Mouse (Mus musculus) lung, postnatal 0 days (tissue): ENCODE measurements around the gene Dnajc28. TPM values are rescaled to one million over a fixed set of nuclear protein-coding genes. Genes with fewer than 3 reads are reported as not detected.

Experiments used
- ATAC-seq: fragments of 200-750 bp; cut with Nextera tagmentation; 2 replicates; pipeline ENCODE4 v1.8.0; 2017; ENCODE audit warnings: moderate library complexity
- DNase-seq: peaks from one replicate; pipeline ENCODE4 v3.0.0-alpha.2; 2016; ENCODE audit warnings: low spot score
- H3K27ac ChIP-seq: fragments of 300-500 bp; sonication (generic); 2 replicates; pipeline ENCODE4 v1.5.1; 2014; ENCODE audit warnings: antibody characterized with exemption, mild to moderate bottlenecking, low read length, mixed read lengths
- H3K27me3 ChIP-seq: fragments of 300-500 bp; sonication (generic); replicated peaks from 2 replicates; pipeline ENCODE4 v1.6.1; 2014; ENCODE audit warnings: low read length, mixed read lengths; ENCODE audit not compliant: insufficient read depth
- H3K36me3 ChIP-seq: fragments of 300-500 bp; sonication (generic); 2 replicates; pipeline ENCODE4 v1.6.1; 2014; ENCODE audit warnings: low read length, mixed read lengths; ENCODE audit not compliant: insufficient read depth
- H3K4me1 ChIP-seq: fragments of 300-500 bp; sonication (generic); 2 replicates; pipeline ENCODE4 v1.6.1; 2014; ENCODE audit warnings: antibody characterized with exemption, low read depth, low read length, mixed read lengths; ENCODE audit not compliant: insufficient read depth
- H3K4me2 ChIP-seq: fragments of 300-500 bp; sonication (generic); replicated peaks from 2 replicates; pipeline ENCODE4 v1.6.1; 2014; ENCODE audit warnings: low read depth, mild to moderate bottlenecking, low read length, moderate library complexity, mixed read lengths
- H3K4me3 ChIP-seq: fragments of 300-500 bp; sonication (generic); 2 replicates; pipeline ENCODE4 v1.5.1; 2014; ENCODE audit warnings: low read depth, low read length
- H3K9ac ChIP-seq: fragments of 300-500 bp; sonication (generic); replicated peaks from 2 replicates; pipeline ENCODE4 v1.6.1; 2014; ENCODE audit warnings: low read depth, mild to moderate bottlenecking
- H3K9me3 ChIP-seq: fragments of 300-500 bp; sonication (generic); 2 replicates; pipeline ENCODE4 v1.6.1; 2016; ENCODE audit warnings: low read length, mixed read lengths
- CTCF ChIP-seq: IDR thresholded peaks from 2 replicates; pipeline ENCODE4 v1.5.1; 2016; ENCODE audit warnings: antibody characterized with exemption, mild to moderate bottlenecking
- EP300 ChIP-seq: IDR thresholded peaks from 2 replicates; pipeline ENCODE4 v1.6.1; 2016; ENCODE audit warnings: antibody characterized with exemption, mild to moderate bottlenecking, control low read depth
- WGBS: fragments of 180-500 bp; shearing (Covaris S2); extraction: QIAGEN DNeasy Blood & Tissue Kit; methylation state at CpG from one replicate; pipeline ENCODE4 v1.1.7; 2014; 5-methylcytosine and 5-hydroxymethylcytosine counted together
- polyA plus RNA-seq: library from polyadenylated mRNA; unstranded; fragments of >200 nt; fragmentation: Nextera tagmentation; extraction: Ambion mirVana; gene quantifications from 2 replicates; pipeline ENCODE4 v1.2.1, GENCODE M21; 2015

Gene Dnajc28
- polyA plus RNA-seq, 1 experiment from 2014 or later, result 6.2 TPM

DNA sequence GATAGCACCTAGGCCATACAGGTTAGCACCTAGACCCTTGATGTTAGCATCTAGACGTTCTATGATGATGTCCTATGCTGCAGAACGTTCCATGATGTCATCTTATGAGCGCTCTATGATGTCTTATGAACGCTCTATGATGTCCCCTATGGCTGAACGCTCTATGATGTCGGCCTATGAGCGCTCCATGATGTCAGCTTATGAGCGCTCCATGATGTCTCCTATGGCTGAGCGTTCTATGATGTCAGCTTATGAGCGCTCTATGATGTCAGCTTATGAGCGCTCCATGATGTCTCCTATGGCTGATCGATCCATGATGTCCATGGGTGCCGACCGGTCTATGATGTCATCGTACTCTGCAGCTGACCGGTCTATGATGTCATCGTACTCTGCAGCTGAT is 38.5 kb upstream of the Dnajc28 start:
- H3K9me3 ChIP-seq, result no peaks in the 10 kb centered on the region
- H3K27me3 ChIP-seq, result no peaks in the 10 kb centered on the region
- WGBS, result 98% methylated on average over 17 of the region's 17 CpGs
- no peaks in the 10 kb centered on the region for H3K4me1 ChIP-seq
- ATAC-seq (0 out of 2 replicates have a peak, but pooled peaks have one; percentile 21), DNase-seq (no peak)
- peaks cover 66% of the 10 kb centered on the region for H3K36me3 ChIP-seq
- TF ChIP-seq CTCF (no peak), EP300 (no peak)
- H3K4me2 ChIP-seq, result no peak overlapping the region
- no peak overlapping the region for H3K27ac ChIP-seq
- H3K9ac ChIP-seq, result no peak overlapping the region
- no peak overlapping the region for H3K4me3 ChIP-seq

DNA sequence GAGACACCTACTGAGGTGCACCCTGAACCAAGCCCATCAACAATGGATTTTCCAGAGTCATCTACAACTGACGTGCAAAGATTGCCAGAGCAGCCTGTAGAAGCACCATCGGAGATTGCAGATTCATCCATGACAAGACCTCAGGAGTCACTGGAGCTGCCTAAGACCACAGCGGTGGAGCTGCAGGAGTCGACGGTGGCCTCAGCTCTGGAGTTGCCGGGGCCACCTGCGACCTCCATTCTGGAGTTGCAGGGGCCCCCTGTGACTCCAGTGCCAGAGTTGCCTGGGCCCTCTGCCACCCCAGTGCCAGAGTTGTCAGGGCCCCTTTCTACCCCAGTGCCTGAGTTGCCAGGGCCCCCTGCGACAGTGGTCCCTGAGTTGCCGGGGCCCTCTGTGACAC is 36.5 kb upstream of the Dnajc28 start:
- no peak for ATAC-seq
- TF ChIP-seq EP300, result no peak
- TF ChIP-seq CTCF, result no peak
- no peaks in the 10 kb centered on the region for H3K9me3 ChIP-seq
- H3K4me2 ChIP-seq, result no peak overlapping the region
- H3K36me3 ChIP-seq, result peaks cover 67% of the 10 kb centered on the region
- H3K27ac ChIP-seq, result no peak overlapping the region
- H3K9ac ChIP-seq, result no peak overlapping the region
- 95% methylated on average over 9 of the region's 9 CpGs for WGBS
- DNase-seq, result no peak
- H3K4me1 ChIP-seq, result no peaks in the 10 kb centered on the region
- H3K27me3 ChIP-seq, result no peaks in the 10 kb centered on the region
- no peak overlapping the region for H3K4me3 ChIP-seq

GRCm38 (mm10) chr16:91652191-91652590 is 33.4 kb upstream of the Dnajc28 start:
- DNase-seq (no peak), ATAC-seq (no peak)
- Histone ChIP-seq H3K9ac (no peak overlapping the region), H3K36me3 (peaks cover 36% of the 10 kb centered on the region), H3K27me3 (no peaks in the 10 kb centered on the region), H3K4me2 (no peak overlapping the region), H3K9me3 (no peaks in the 10 kb centered on the region), H3K4me3 (no peak overlapping the region), H3K27ac (no peak overlapping the region), H3K4me1 (peaks cover 3% of the 10 kb centered on the region; the same call in 1 of the 2 replicates)
- 87% methylated on average over 3 of the region's 3 CpGs for WGBS
- TF ChIP-seq EP300 (no peak), CTCF (no peak)

GRCm38 (mm10) chr16:91649781-91650180 is 31.0 kb upstream of the Dnajc28 start:
- Histone ChIP-seq H3K9me3 (no peaks in the 10 kb centered on the region), H3K4me2 (no peak overlapping the region), H3K27ac (no peak overlapping the region), H3K4me1 (peaks cover 9% of the 10 kb centered on the region; the same call in 1 of the 2 replicates), H3K9ac (no peak overlapping the region), H3K27me3 (no peaks in the 10 kb centered on the region), H3K4me3 (no peak overlapping the region), H3K36me3 (peaks cover 14% of the 10 kb centered on the region; the same call in 1 of the 2 replicates)
- no peak for TF ChIP-seq CTCF
- no peak for TF ChIP-seq EP300
- DNase-seq (no peak), ATAC-seq (no peak)

- Histone ChIP-seq H3K9ac (no peak overlapping the region), H3K27ac (no peak overlapping the region), H3K27me3 (no peaks in the 10 kb centered on the region), H3K4me1 (peaks cover 9% of the 10 kb centered on the region; the same call in 1 of the 2 replicates), H3K4me2 (peak overlapping the region; percentile 56), H3K36me3 (peaks cover 11% of the 10 kb centered on the region; the same call in 1 of the 2 replicates), H3K4me3 (peak overlapping the region; percentile 20), H3K9me3 (no peaks in the 10 kb centered on the region)
- DNase-seq (no peak), ATAC-seq (no peak)
- WGBS, result 41% methylated on average over 3 of the region's 3 CpGs
- TF ChIP-seq CTCF (no peak), EP300 (no peak)
Observed at GRCm38 (mm10) chr16:91649246-91649645, 30.4 kb upstream of the Dnajc28 start.

- Histone ChIP-seq H3K36me3 (peaks cover 8% of the 10 kb centered on the region; the same call in 1 of the 2 replicates), H3K4me1 (peaks cover 9% of the 10 kb centered on the region; the same call in 1 of the 2 replicates), H3K4me3 (peak overlapping the region; percentile 78), H3K9me3 (no peaks in the 10 kb centered on the region), H3K9ac (peak overlapping the region; percentile 90), H3K27ac (peak overlapping the region; percentile 100), H3K27me3 (no peaks in the 10 kb centered on the region), H3K4me2 (peak overlapping the region; percentile 56)
- WGBS, result 0% methylated on average over 25 of the region's 25 CpGs
- TF ChIP-seq CTCF, result no peak
- TF ChIP-seq EP300, result no peak; the same call in 1 of the 2 replicates
- ATAC-seq (peak; percentile 62), DNase-seq (peak; percentile 79)
Observed at GRCm38 (mm10) chr16:91648220-91648550, 29.4 kb upstream of the Dnajc28 start.
